Mouse (Mus musculus) stomach, embryonic 14.5 days (tissue): ENCODE results near the gene Brap. TPM values are rescaled to one million over a fixed set of nuclear protein-coding genes. Genes with fewer than 3 reads are reported as not detected.

Source experiments
- ATAC-seq: fragments of 200-750 bp; cut with Nextera tagmentation; 2 replicates; pipeline ENCODE4 v1.8.0; 2017; ENCODE audit warnings: low read depth, moderate TSS enrichment; ENCODE audit not compliant: insufficient number of reproducible peaks, insufficient read depth, low FRiP score
- H3K27ac ChIP-seq: fragments of 300-500 bp; sonication (generic); 2 replicates; pipeline ENCODE4 v1.5.1; 2014; ENCODE audit warnings: mild to moderate bottlenecking, low read length, moderate library complexity, mixed read lengths
- H3K27me3 ChIP-seq: fragments of 300-500 bp; sonication (generic); 2 replicates; pipeline ENCODE4 v1.6.1; 2014; ENCODE audit warnings: low read length, control low read depth, mixed read lengths; ENCODE audit not compliant: control insufficient read depth, insufficient read depth
- H3K36me3 ChIP-seq: fragments of 300-500 bp; sonication (generic); 2 replicates; pipeline ENCODE4 v1.6.1; 2014; ENCODE audit warnings: mild to moderate bottlenecking, control low read depth, low read length, moderate library complexity, mixed read lengths; ENCODE audit not compliant: control insufficient read depth, insufficient read depth
- H3K4me1 ChIP-seq: fragments of 300-500 bp; sonication (generic); 2 replicates; pipeline ENCODE4 v1.6.1; 2014; ENCODE audit warnings: low read length, control low read depth, mixed read lengths; ENCODE audit not compliant: control insufficient read depth, insufficient read depth
- H3K4me2 ChIP-seq: fragments of 300-500 bp; sonication (generic); replicated peaks from 2 replicates; pipeline ENCODE4 v1.6.1; 2014; ENCODE audit warnings: low read depth, low read length, control low read depth
- H3K4me3 ChIP-seq: fragments of 300-500 bp; sonication (generic); 2 replicates; pipeline ENCODE4 v1.5.1; 2014; ENCODE audit warnings: low read depth, low read length, control low read depth
- H3K9ac ChIP-seq: fragments of 300-500 bp; sonication (generic); replicated peaks from 2 replicates; pipeline ENCODE4 v1.6.1; 2014; ENCODE audit warnings: low read depth, mild to moderate bottlenecking, control low read depth, low read length, moderate library complexity, mixed read lengths
- H3K9me3 ChIP-seq: fragments of 300-500 bp; sonication (generic); 2 replicates; pipeline ENCODE4 v1.6.1; 2016; ENCODE audit warnings: low read depth, low read length, control low read depth; ENCODE audit not compliant: control insufficient read depth
- WGBS: fragments of 180-500 bp; shearing (Covaris S2); extraction: QIAGEN DNeasy Blood & Tissue Kit; methylation state at CpG from one replicate; pipeline ENCODE4 v1.1.7; 2014; 5-methylcytosine and 5-hydroxymethylcytosine counted together
- polyA plus RNA-seq: library from polyadenylated mRNA; unstranded; fragments of >200 nt; fragmentation: Nextera tagmentation; extraction: Ambion mirVana; gene quantifications from 2 replicates; pipeline ENCODE4 v1.2.1, GENCODE M21; 2014

Gene Brap
- polyA plus RNA-seq, 1 experiment from 2014 or later: 30.8 TPM

- Histone ChIP-seq H3K36me3 (peaks cover 18% of the 10 kb centered on the region), H3K4me1 (peaks cover 12% of the 10 kb centered on the region; the same call in 1 of the 2 replicates), H3K9me3 (no peaks in the 10 kb centered on the region), H3K4me3 (peak overlapping the region; percentile 98), H3K9ac (peak overlapping the region; percentile 84), H3K27ac (no peak overlapping the region), H3K4me2 (peak overlapping the region; percentile 86), H3K27me3 (no peaks in the 10 kb centered on the region)
- ATAC-seq: no peak
- WGBS: 81% methylated on average over 5 of the region's 5 CpGs
Measured at GRCm38 (mm10) chr5:121661494-121661893, 1.1 kb downstream of the Brap start.

- no peak overlapping the region for H3K4me3 ChIP-seq
- no peak for ATAC-seq
- no peak overlapping the region for H3K4me2 ChIP-seq
- no peak overlapping the region for H3K27ac ChIP-seq
- H3K27me3 ChIP-seq: no peaks in the 10 kb centered on the region
- H3K9ac ChIP-seq: no peak overlapping the region
- WGBS: 78% methylated on average over 8 of the region's 8 CpGs
- peaks cover 12% of the 10 kb centered on the region; the same call in 1 of the 2 replicates for H3K4me1 ChIP-seq
- no peaks in the 10 kb centered on the region for H3K9me3 ChIP-seq
- H3K36me3 ChIP-seq: peaks cover 29% of the 10 kb centered on the region
Measured at GRCm38 (mm10) chr5:121663456-121663855, 3.1 kb downstream of the Brap start.

GRCm38 (mm10) chr5:121664078-121664477, 3.7 kb downstream of the Brap start:
- H3K36me3 ChIP-seq: peaks cover 29% of the 10 kb centered on the region
- 87% methylated on average over 6 of the region's 6 CpGs for WGBS
- no peaks in the 10 kb centered on the region for H3K27me3 ChIP-seq
- no peak overlapping the region for H3K9ac ChIP-seq
- H3K9me3 ChIP-seq: no peaks in the 10 kb centered on the region
- no peak for ATAC-seq
- H3K4me3 ChIP-seq: no peak overlapping the region
- H3K4me1 ChIP-seq: peaks cover 12% of the 10 kb centered on the region; the same call in 1 of the 2 replicates
- H3K27ac ChIP-seq: no peak overlapping the region
- H3K4me2 ChIP-seq: no peak overlapping the region

- no peaks in the 10 kb centered on the region for H3K27me3 ChIP-seq
- no peak overlapping the region for H3K27ac ChIP-seq
- H3K4me2 ChIP-seq: no peak overlapping the region
- H3K9me3 ChIP-seq: no peaks in the 10 kb centered on the region
- 93% methylated on average over 9 of the region's 9 CpGs for WGBS
- ATAC-seq: no peak
- peaks cover 29% of the 10 kb centered on the region for H3K36me3 ChIP-seq
- no peak overlapping the region for H3K4me3 ChIP-seq
- H3K9ac ChIP-seq: no peak overlapping the region
- peaks cover 10% of the 10 kb centered on the region; the same call in 1 of the 2 replicates for H3K4me1 ChIP-seq
Measured at GRCm38 (mm10) chr5:121664971-121665370, 4.6 kb downstream of the Brap start.

- Histone ChIP-seq H3K9ac (no peak overlapping the region), H3K4me2 (no peak overlapping the region), H3K4me1 (peaks cover under 1% of the 10 kb centered on the region; the same call in 1 of the 2 replicates), H3K9me3 (no peaks in the 10 kb centered on the region), H3K27me3 (no peaks in the 10 kb centered on the region), H3K4me3 (no peak overlapping the region), H3K36me3 (peaks cover 35% of the 10 kb centered on the region), H3K27ac (no peak overlapping the region)
- WGBS: 86% methylated on average over 4 of the region's 4 CpGs
- ATAC-seq: no peak
Measured at GRCm38 (mm10) chr5:121667067-121667466, 6.7 kb downstream of the Brap start.

- Histone ChIP-seq H3K36me3 (peaks cover 33% of the 10 kb centered on the region), H3K9me3 (no peaks in the 10 kb centered on the region), H3K27ac (no peak overlapping the region), H3K27me3 (no peaks in the 10 kb centered on the region), H3K9ac (no peak overlapping the region), H3K4me1 (no peaks in the 10 kb centered on the region), H3K4me3 (no peak overlapping the region), H3K4me2 (no peak overlapping the region)
- WGBS: 62% methylated on average over 6 of the region's 6 CpGs
- ATAC-seq: no peak
Measured at GRCm38 (mm10) chr5:121668411-121668810, 8.0 kb downstream of the Brap start.

GRCm38 (mm10) chr5:121670412-121670811, 10.0 kb downstream of the Brap start:
- Histone ChIP-seq H3K27ac (no peak overlapping the region), H3K9me3 (no peaks in the 10 kb centered on the region), H3K4me3 (no peak overlapping the region), H3K4me2 (no peak overlapping the region), H3K36me3 (peaks cover 36% of the 10 kb centered on the region), H3K9ac (no peak overlapping the region), H3K27me3 (no peaks in the 10 kb centered on the region), H3K4me1 (no peaks in the 10 kb centered on the region)
- 73% methylated on average over 3 of the region's 3 CpGs for WGBS
- ATAC-seq: no peak

GRCm38 (mm10) chr5:121682250-121682649, 21.9 kb downstream of the Brap start:
- no peak overlapping the region for H3K9ac ChIP-seq
- H3K27ac ChIP-seq: no peak overlapping the region
- no peaks in the 10 kb centered on the region for H3K4me1 ChIP-seq
- ATAC-seq: no peak
- peaks cover 71% of the 10 kb centered on the region for H3K36me3 ChIP-seq
- H3K27me3 ChIP-seq: no peaks in the 10 kb centered on the region
- no peak overlapping the region for H3K4me2 ChIP-seq
- H3K4me3 ChIP-seq: no peak overlapping the region
- 98% methylated on average over 2 of the region's 2 CpGs for WGBS
- no peaks in the 10 kb centered on the region for H3K9me3 ChIP-seq

GRCm38 (mm10) chr5:121685495-121685894, 25.1 kb downstream of the Brap start:
- no peak for ATAC-seq
- WGBS: 89% methylated on average over 6 of the region's 6 CpGs
- peaks cover 43% of the 10 kb centered on the region for H3K36me3 ChIP-seq
- no peak overlapping the region for H3K4me3 ChIP-seq
- H3K9me3 ChIP-seq: no peaks in the 10 kb centered on the region
- H3K27me3 ChIP-seq: no peaks in the 10 kb centered on the region
- H3K4me1 ChIP-seq: no peaks in the 10 kb centered on the region
- no peak overlapping the region for H3K9ac ChIP-seq
- no peak overlapping the region for H3K4me2 ChIP-seq
- H3K27ac ChIP-seq: no peak overlapping the region
